Mouse (Mus musculus) leukemia stem cell, adult 10-12 weeks (primary cell): ENCODE results near the gene P3h3. TPM values are rescaled to one million over a fixed set of nuclear protein-coding genes. Genes with fewer than 3 reads are reported as not detected.

Source experiments
- polyA plus RNA-seq: library from polyadenylated mRNA; stranded (reverse); fragments of >175 nt; gene quantifications from 2 replicates; pipeline ENCODE4 v1.2.3, GENCODE M21; 2012; ENCODE audit warnings: low replicate concordance

P3h3 gene
- 1.2 and 1.6 TPM in 2 replicates for polyA plus RNA-seq

DNA sequence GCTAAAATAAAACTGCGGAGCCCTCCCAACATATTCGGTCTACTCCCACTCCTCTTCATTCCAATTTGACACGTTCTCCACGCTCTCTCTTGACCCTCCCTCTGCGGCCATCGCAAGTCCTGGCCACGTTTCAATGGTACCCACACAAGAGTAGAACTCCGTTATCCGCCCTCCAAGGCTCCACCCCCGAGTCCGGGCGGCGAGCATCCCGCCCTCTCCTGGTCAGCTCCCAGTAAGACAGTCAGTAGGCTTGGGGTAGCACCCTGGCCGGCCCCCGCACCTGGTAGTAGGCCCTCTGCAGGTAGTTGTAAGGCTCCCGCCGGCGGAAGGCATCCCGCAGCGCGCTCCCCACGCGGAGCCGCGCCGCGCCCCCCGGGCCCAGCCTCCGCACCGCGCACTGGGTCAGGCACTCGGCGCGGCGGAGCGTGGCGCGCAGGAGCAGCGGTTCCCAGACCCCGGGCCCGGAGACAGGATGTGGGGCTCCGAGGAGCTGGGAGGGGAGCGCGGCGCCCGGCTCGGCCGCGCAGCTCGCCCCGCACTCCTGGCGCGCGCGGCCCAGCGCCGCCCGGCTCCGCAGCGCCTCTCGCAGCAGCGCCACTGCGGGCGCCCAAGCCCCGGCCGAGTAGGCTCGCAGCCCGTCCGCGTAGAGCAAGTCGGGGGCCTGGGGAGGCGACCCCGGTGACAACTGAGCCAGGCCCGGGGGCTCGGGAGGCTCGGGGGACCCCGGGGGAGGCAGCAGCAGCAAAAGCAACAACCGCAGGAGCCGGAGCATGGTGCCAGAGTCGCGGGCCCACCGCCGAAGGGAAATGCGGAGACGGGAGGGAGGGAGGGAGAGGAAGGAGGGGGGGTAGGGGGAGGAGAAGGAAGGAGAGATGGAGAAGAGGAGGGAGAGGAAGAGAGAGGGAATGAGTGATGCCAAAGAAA, at the start of gene P3h3:
Gene P3h3 (minus strand): TSS at position 837 of the 924 bp plus-strand sequence.

GRCm38 (mm10) chr6:124887986-124888385, 30.4 kb upstream of the P3h3 start, which contains the start of gene Cd4:
Gene Cd4 (minus strand): TSS chr6:124888221.

DNA sequence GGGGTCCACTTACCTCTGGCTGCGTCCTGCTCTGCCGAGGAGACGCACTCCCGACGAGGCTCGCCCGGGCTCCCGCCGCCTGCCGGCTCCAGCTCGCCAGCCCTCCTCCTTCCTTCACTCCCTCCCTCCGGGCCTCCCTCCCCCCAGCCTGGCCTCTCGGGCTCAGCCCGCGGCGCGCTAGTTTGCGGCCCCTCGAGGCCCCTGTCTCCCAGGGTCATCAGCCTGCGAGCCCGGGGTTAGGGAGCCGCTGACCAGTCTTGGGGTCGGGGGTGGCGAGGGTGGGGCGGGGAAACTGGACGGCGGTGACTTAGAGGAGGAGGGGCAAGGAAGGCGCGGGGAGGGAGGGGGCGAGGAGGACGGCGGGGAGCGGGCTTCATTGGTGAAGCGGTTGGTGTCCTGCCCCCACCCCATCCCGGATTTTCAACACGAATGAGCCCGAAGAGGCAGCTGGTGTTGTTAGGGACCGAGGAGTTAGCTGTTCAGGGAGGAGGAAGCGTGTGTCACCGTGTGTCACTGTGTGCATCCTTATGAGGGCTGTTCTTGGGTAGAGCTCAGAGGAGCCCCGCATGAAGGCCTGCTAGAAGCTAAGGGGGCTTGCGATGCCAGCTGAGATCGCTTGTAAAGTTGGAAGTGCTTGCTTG, 6.2 kb upstream of the P3h3 start, which contains the start of gene Gpr162:
Gene Gpr162 (minus strand): TSS at position 326 of the 641 bp plus-strand sequence.

DNA sequence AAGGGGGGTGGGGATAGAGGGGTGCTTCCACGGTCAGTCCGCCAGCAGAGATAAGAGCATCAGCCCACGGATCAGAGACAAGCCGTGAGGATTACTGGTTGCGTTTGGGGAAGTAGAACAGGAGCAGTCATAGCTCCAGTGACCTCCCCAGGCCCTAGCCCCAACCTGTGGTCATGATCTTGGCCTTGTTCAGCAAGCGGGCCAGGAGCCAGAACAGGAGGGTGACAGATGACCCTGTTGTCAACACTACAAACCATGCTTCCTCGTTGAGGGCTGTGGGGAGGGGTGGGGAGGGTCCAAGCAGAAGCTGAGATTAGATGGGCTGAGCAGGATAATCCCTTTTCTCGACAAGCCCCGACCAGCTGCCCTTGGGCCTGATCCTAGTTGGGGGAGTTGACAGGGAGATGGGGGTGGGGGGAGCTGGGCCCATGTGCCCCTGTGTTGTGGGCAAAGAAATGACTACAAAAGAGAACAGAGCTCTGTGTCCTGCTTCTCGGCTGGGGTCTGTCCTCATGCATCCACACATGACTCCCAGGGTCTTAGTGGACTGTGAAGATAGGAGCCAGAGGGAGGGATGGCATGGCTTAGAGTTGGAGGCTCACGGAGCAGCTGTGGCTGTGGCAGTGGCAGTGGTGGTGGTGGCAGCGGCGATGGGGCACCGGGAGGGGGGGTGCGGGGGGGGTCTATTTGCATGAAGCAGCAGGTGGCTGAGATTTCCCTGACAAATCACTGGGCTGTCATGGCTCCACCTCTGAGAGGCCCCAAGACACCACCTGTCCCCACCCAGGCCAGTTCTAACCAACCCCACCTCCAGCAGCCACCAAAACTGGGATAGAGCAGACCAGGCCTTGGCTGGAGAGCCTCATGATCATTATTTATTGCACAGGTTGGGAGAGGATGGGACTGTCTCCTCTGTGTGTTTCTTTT, 17.0 kb downstream of the P3h3 start, which contains the start of gene Gnb3:
Gene Gnb3 (minus strand): TSS at position 35 of the 927 bp plus-strand sequence.

DNA sequence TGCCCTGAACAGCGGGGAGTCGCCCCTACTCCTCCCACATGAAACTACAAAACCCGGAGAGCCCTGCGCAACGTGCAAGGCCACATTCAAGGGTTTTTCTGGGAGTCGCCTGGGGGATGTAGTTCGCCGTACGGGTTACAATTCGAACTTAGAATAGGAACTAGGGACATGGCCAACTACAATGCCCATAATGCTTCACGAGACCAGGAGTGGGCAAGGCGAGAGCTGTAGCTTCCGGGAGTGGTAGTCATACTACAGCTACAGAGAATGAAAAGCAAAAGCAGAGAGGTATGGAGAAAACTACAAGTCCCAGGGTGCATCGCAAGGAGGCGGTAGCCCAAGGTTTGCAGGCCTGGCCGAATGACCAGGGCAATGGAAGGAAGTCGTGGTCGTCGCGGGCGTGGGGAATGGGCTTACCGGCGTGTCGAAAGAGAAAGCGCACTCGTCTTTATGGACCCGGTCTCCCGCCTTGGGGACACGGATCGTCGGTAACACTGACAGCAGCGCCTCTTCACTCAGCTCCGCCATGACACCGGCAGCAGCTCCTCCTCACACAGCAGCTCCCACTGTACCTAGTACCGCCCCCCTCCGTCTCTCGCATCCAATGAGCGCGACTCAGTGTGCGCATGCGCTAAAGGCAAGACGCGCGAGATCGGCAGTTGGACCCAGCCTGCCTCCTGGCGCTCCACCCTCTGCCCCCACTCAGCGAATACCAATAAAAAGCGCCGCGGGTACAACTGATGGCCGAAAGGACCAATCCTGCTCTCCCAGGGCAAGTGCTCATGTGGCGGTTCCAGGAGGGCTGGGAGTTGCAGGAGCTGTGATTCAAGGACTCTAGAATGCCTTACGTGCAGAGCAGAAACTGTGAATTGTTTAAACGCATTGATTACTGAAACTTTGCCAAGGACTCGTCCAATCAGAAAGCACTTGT, 28.4 kb downstream of the P3h3 start, which contains the start of the genes Usp5 and Cdca3:
Gene Usp5 (minus strand): TSS at position 617 of the 931 bp plus-strand sequence.
Gene Cdca3 (plus strand): TSS at position 680 of the 931 bp plus-strand sequence.

DNA sequence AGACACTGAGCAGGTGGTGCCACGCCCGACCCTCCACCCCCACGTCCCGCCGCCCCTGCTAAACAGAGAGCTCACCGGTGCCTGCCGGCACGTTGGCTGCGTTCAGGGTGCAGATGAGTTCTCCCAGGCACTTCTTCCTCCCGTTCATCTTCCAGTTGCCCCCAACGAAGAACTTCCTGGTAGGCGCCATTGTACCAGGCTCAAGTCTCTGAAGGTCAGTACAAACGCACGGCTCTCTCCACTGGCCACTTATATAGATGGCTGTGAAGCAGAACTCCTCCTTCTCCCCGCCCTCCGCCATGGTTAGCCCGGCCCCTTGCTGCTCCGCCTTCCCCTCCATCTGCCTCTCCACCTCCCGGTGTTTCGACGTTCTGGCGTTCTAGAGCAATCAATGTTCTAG, 43.6 kb downstream of the P3h3 start, which contains the start of gene Tpi1:
Gene Tpi1 (minus strand): TSS at position 364 of the 400 bp plus-strand sequence.

GRCm38 (mm10) chr6:124808358-124809012, 49.1 kb downstream of the P3h3 start, which contains the start of gene Spsb2:
Gene Spsb2 (plus strand): TSS chr6:124808661.

Other genes starting within 250 kb of the P3h3 start
- not detected in 2 replicates for gene C1s2, start 221.7 kb downstream of the P3h3 start, polyA plus RNA-seq
- 181 and 313 TPM in 2 replicates for gene Lpcat3, start 194.7 kb downstream of the P3h3 start, polyA plus RNA-seq
- 121 and 214 TPM in 2 replicates for gene Emg1, start 145.6 kb downstream of the P3h3 start, polyA plus RNA-seq
- gene Phb2, start 145.4 kb downstream of the P3h3 start, polyA plus RNA-seq, result 176 and 319 TPM in 2 replicates
- gene Ptpn6, start 119.0 kb downstream of the P3h3 start, polyA plus RNA-seq, result 35.0 and 59.4 TPM in 2 replicates
- 14.7 and 16.6 TPM in 2 replicates for gene Grcc10, start 116.4 kb downstream of the P3h3 start, polyA plus RNA-seq
- gene Gm45234, start 101.7 kb downstream of the P3h3 start, polyA plus RNA-seq, result 6.5 and 9.2 TPM in 2 replicates
- 34.5 and 35.4 TPM in 2 replicates for gene Atn1, start 101.2 kb downstream of the P3h3 start, polyA plus RNA-seq
- 0.11 and 0.80 TPM in 2 replicates for gene Eno2, start 88.1 kb downstream of the P3h3 start, polyA plus RNA-seq
- gene Lrrc23, start 78.0 kb downstream of the P3h3 start, polyA plus RNA-seq, result not detected in 2 replicates
- gene Spsb2, start 49.1 kb downstream of the P3h3 start, polyA plus RNA-seq, result 6.3 and 9.8 TPM in 2 replicates
- 16.7 and 65.2 TPM in 2 replicates for gene Tpi1, start 43.5 kb downstream of the P3h3 start, polyA plus RNA-seq
- 22.3 and 54.7 TPM in 2 replicates for gene Usp5, start 28.3 kb downstream of the P3h3 start, polyA plus RNA-seq
- 62.0 and 80.4 TPM in 2 replicates for gene Cdca3, start 28.2 kb downstream of the P3h3 start, polyA plus RNA-seq
- gene Gnb3, start 17.5 kb downstream of the P3h3 start, polyA plus RNA-seq, result not detected in 2 replicates
- 0.41 and 1.1 TPM in 2 replicates for gene Gpr162, start 6.2 kb upstream of the P3h3 start, polyA plus RNA-seq
- gene Cd4, start 30.5 kb upstream of the P3h3 start, polyA plus RNA-seq, result 8.6 and 14.1 TPM in 2 replicates
- gene Lag3, start 54.0 kb upstream of the P3h3 start, polyA plus RNA-seq, result 15.5 and 17.2 TPM in 2 replicates
- 272 and 614 TPM in 2 replicates for gene Ptms, start 62.4 kb upstream of the P3h3 start, polyA plus RNA-seq
- 197 and 222 TPM in 2 replicates for gene Mlf2, start 73.6 kb upstream of the P3h3 start, polyA plus RNA-seq
- gene Cops7a, start 107.8 kb upstream of the P3h3 start, polyA plus RNA-seq, result 25.6 and 40.3 TPM in 2 replicates
- 16.7 and 36.1 TPM in 2 replicates for gene Pianp, start 138.9 kb upstream of the P3h3 start, polyA plus RNA-seq
- gene Zfp384, start 151.4 kb upstream of the P3h3 start, polyA plus RNA-seq, result 40.4 and 66.4 TPM in 2 replicates
- gene Ing4, start 182.0 kb upstream of the P3h3 start, polyA plus RNA-seq, result 8.1 and 12.1 TPM in 2 replicates
- gene Acrbp, start 191.9 kb upstream of the P3h3 start, polyA plus RNA-seq, result 7.7 and 14.0 TPM in 2 replicates
- gene Lpar5, start 210.2 kb upstream of the P3h3 start, polyA plus RNA-seq, result 1.7 and 4.5 TPM in 2 replicates
- 91.9 and 132 TPM in 2 replicates for gene Chd4, start 238.2 kb upstream of the P3h3 start, polyA plus RNA-seq